Mouse (Mus musculus) forebrain, embryonic 16.5 days (tissue): ENCODE data around the gene Tenm1. TPM values are rescaled to one million over a fixed set of nuclear protein-coding genes. Genes with fewer than 3 reads are reported as not detected.

Experiments used
- ATAC-seq: fragments of 200-750 bp; cut with Nextera tagmentation; 2 replicates; pipeline ENCODE4 v1.8.0; 2017; ENCODE audit warnings: mild to moderate bottlenecking, moderate library complexity
- H3K27ac ChIP-seq: fragments of 300-500 bp; sonication (generic); 2 replicates; pipeline ENCODE4 v1.5.1; 2014; ENCODE audit warnings: low read length, control low read depth
- H3K27me3 ChIP-seq: fragments of 300-500 bp; sonication (generic); replicated peaks from 2 replicates; pipeline ENCODE4 v1.6.1; 2014; ENCODE audit warnings: low read length; ENCODE audit not compliant: control insufficient read depth, insufficient read depth
- H3K36me3 ChIP-seq: fragments of 300-500 bp; sonication (generic); 2 replicates; pipeline ENCODE4 v1.6.1; 2014; ENCODE audit not compliant: control insufficient read depth, insufficient read depth
- H3K4me1 ChIP-seq: fragments of 300-500 bp; sonication (generic); replicated peaks from 2 replicates; pipeline ENCODE4 v1.6.1; 2014; ENCODE audit warnings: low read length; ENCODE audit not compliant: control insufficient read depth, insufficient read depth
- H3K4me2 ChIP-seq: fragments of 300-500 bp; sonication (generic); 2 replicates; pipeline ENCODE4 v1.6.1; 2014; ENCODE audit warnings: mild to moderate bottlenecking, low read length, control low read depth
- H3K4me3 ChIP-seq: fragments of 300-500 bp; sonication (generic); replicated peaks from 2 replicates; pipeline ENCODE4 v1.5.1; 2014; ENCODE audit warnings: mild to moderate bottlenecking, low read length, control low read depth
- H3K9ac ChIP-seq: fragments of 300-500 bp; sonication (generic); replicated peaks from 2 replicates; pipeline ENCODE4 v1.6.1; 2014; ENCODE audit warnings: low read depth, low read length, control low read depth
- H3K9me3 ChIP-seq: fragments of 300-500 bp; sonication (generic); 2 replicates; pipeline ENCODE4 v1.6.1; 2016; ENCODE audit warnings: low read length; ENCODE audit not compliant: control insufficient read depth
- WGBS: fragments of 180-500 bp; shearing (Covaris S2); extraction: QIAGEN DNeasy Blood & Tissue Kit; methylation state at CpG from one replicate; pipeline ENCODE4 v1.1.7; 2014; 5-methylcytosine and 5-hydroxymethylcytosine counted together
- polyA plus RNA-seq: library from polyadenylated mRNA; unstranded; fragments of >200 nt; fragmentation: Nextera tagmentation; extraction: Ambion mirVana; gene quantifications from 2 replicates; pipeline ENCODE4 v1.2.1, GENCODE M21; 2015

Gene Tenm1
- polyA plus RNA-seq, 1 experiment from 2014 or later = 28.5 TPM

DNA sequence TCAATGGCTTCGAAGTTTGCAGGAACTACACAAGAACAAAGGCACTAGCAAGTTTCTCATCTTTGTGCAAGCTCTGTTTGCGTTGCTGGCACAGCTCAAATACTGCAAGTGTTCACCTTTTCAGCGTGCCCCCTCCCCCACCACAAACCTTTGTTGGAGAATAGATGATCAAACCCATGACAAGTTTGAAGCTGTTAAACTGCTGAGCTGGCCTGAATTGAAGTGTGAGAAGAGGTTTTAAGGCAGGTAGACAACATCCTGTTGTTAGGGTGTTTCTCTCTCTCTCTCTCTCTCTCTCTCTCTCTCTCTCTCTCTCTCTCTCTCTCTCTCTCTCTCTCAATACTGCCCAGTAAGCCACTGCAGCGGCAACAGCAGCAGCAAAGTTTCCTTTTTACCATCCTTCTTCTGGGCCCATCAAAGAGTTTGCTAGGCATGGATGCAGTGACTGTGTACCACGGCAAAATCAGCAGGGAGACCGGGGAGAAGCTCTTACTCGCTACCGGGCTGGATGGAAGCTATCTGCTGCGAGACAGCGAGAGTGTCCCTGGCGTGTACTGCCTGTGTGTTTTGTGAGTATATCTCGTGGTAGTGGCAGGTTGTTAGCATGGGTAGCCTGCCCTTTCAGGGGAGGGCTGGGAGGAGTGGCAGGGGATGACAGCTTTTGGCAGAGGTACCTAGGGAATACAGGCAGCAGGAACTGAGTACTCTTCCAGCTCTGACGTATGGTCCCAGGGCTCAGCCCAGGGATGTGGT is 926.5 kb downstream of the Tenm1 start, which contains the start of gene Sh2d1a:
Gene Sh2d1a (plus strand): TSS at position 163 of the 753 bp plus-strand sequence.
- H3K27ac ChIP-seq = no peak within 1 kb of the TSS
- 69% methylated on average over 13 of the region's 13 CpGs for WGBS
- ATAC-seq = no peak
- no peaks in the 10 kb centered on the region for H3K36me3 ChIP-seq
- H3K9ac ChIP-seq = no peak within 1 kb of the TSS
- H3K4me2 ChIP-seq = no peak within 1 kb of the TSS
- no peaks in the 10 kb centered on the region for H3K9me3 ChIP-seq
- no peaks in the 10 kb centered on the region for H3K4me1 ChIP-seq
- no peak within 1 kb of the TSS for H3K4me3 ChIP-seq
- no peaks in the 10 kb centered on the region for H3K27me3 ChIP-seq

DNA sequence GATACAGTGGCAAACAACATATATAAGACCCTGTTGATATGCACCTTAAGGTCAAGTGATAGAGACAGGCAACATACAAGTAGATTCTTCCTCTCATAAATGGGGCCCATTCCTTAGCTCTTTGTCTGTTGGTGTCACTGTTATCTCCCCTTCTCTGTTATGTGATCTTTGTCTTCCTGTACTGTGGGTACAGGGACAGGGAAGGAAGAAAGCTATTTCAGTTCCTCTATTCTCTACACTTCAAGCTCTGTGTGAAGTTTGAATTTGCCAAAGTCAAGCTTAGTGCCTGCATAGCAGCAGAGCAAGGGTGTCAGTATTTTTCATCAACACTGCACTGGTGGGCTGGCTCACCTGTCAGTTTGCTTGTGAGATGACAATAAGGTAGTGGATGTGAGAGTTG is 928.4 kb downstream of the Tenm1 start:
- peak; percentile 45; the same call in 1 of the 2 replicates for ATAC-seq

GRCm38 (mm10) chrX:42490336-42490735 is 938.6 kb downstream of the Tenm1 start:
- H3K36me3 ChIP-seq = no peaks in the 10 kb centered on the region
- no peak overlapping the region for H3K4me2 ChIP-seq
- H3K27ac ChIP-seq = no peak overlapping the region
- ATAC-seq = no peak
- no peaks in the 10 kb centered on the region for H3K27me3 ChIP-seq
- no peak overlapping the region for H3K9ac ChIP-seq
- H3K4me3 ChIP-seq = no peak overlapping the region
- H3K4me1 ChIP-seq = no peaks in the 10 kb centered on the region
- H3K9me3 ChIP-seq = peaks cover 5% of the 10 kb centered on the region; the same call in 1 of the 2 replicates
- 83% methylated on average over 8 of the region's 8 CpGs for WGBS

More for the DNA sequence above, 928.4 kb downstream of the Tenm1 start:
- Histone ChIP-seq H3K27ac (no peak overlapping the region), H3K4me3 (no peak overlapping the region), H3K27me3 (no peaks in the 10 kb centered on the region), H3K4me1 (no peaks in the 10 kb centered on the region), H3K9me3 (no peaks in the 10 kb centered on the region), H3K9ac (no peak overlapping the region), H3K4me2 (no peak overlapping the region), H3K36me3 (no peaks in the 10 kb centered on the region)

GRCm38 (mm10) chrX:42489446-42489845 is 939.5 kb downstream of the Tenm1 start, which contains the start of gene Tex13c2:
Gene Tex13c2, plus strand, starts transcription at chrX:42489691.
- H3K27me3 ChIP-seq = no peaks in the 10 kb centered on the region
- H3K36me3 ChIP-seq = no peaks in the 10 kb centered on the region
- no peak within 1 kb of the TSS for H3K4me2 ChIP-seq
- H3K9me3 ChIP-seq = peaks cover 5% of the 10 kb centered on the region; the same call in 1 of the 2 replicates
- no peak within 1 kb of the TSS for H3K27ac ChIP-seq
- WGBS = 91% methylated on average over 16 of the region's 16 CpGs
- H3K4me1 ChIP-seq = no peaks in the 10 kb centered on the region
- no peak within 1 kb of the TSS for H3K4me3 ChIP-seq
- ATAC-seq = no peak
- no peak within 1 kb of the TSS for H3K9ac ChIP-seq

Other genes with a start within 250 kb of the Tenm1 start
- not detected in 2 replicates for gene Tex13c1, start 162.0 kb upstream of the Tenm1 start, polyA plus RNA-seq